Mouse (Mus musculus) monocyte, adult 2 months (primary cell): ENCODE measurements around the gene Tnfrsf13b.
"Not testable (repeated sequence)": the region's sequence is repeated elsewhere in the genome, so short reads cannot be mapped to it uniquely, and the experiment has no call there.

ENCODE experiments used
- DNase-seq, 2 experiments: peaks; one replicate each; pipeline ENCODE4 v3.0.0; 2022; ENCODE audit warnings: low spot score in 2 of 2, low read depth in 1 of 2

Gene Tnfrsf13b

GRCm38 (mm10) chr11:61127421-61128055, 983 bp downstream of the Tnfrsf13b start:
- no peak for DNase-seq

GRCm38 (mm10) chr11:61129305-61129704, 2.8 kb downstream of the Tnfrsf13b start:
- DNase-seq: no peak

- not testable (repeated sequence) for DNase-seq
Observed at GRCm38 (mm10) chr11:61130646-61131045, 4.1 kb downstream of the Tnfrsf13b start.

GRCm38 (mm10) chr11:61132943-61133342, 6.4 kb downstream of the Tnfrsf13b start:
- DNase-seq: no peak

GRCm38 (mm10) chr11:61141693-61142092, 15.1 kb downstream of the Tnfrsf13b start:
- DNase-seq: no peak

GRCm38 (mm10) chr11:61142262-61142661, 15.7 kb downstream of the Tnfrsf13b start:
- peak in 1 of 2 experiments; percentile 10 for DNase-seq

GRCm38 (mm10) chr11:61142941-61143530, 16.5 kb downstream of the Tnfrsf13b start:
- no peak for DNase-seq

GRCm38 (mm10) chr11:61143564-61144469, 17.3 kb downstream of the Tnfrsf13b start:
- DNase-seq: peak in 1 of 2 experiments; percentile 11

- DNase-seq: no peak
Observed at GRCm38 (mm10) chr11:61145551-61145950, 19.0 kb downstream of the Tnfrsf13b start.

GRCm38 (mm10) chr11:61146645-61147299, 20.2 kb downstream of the Tnfrsf13b start:
- DNase-seq: no peak

- no peak for DNase-seq
Observed at GRCm38 (mm10) chr11:61147300-61147683, 20.7 kb downstream of the Tnfrsf13b start.

GRCm38 (mm10) chr11:61150233-61151001, 23.9 kb downstream of the Tnfrsf13b start:
- no peak for DNase-seq

GRCm38 (mm10) chr11:61155727-61156126, 29.2 kb downstream of the Tnfrsf13b start:
- peak in 1 of 2 experiments; percentile 32 for DNase-seq

GRCm38 (mm10) chr11:61158141-61158540, 31.6 kb downstream of the Tnfrsf13b start:
- no peak for DNase-seq

GRCm38 (mm10) chr11:61159796-61160732, 33.5 kb downstream of the Tnfrsf13b start:
- no peak for DNase-seq

- DNase-seq: no peak
Observed at GRCm38 (mm10) chr11:61161121-61161520, 34.6 kb downstream of the Tnfrsf13b start.

GRCm38 (mm10) chr11:61162776-61163175, 36.2 kb downstream of the Tnfrsf13b start:
- no peak for DNase-seq

GRCm38 (mm10) chr11:61163341-61163740, 36.8 kb downstream of the Tnfrsf13b start:
- DNase-seq: no peak

GRCm38 (mm10) chr11:61164366-61164765, 37.8 kb downstream of the Tnfrsf13b start:
- no peak for DNase-seq
